Mouse (Mus musculus): Measurements from ENCODE around the gene Ildr2. TPM values are rescaled to one million over a fixed set of nuclear protein-coding genes. Genes with fewer than 3 reads are reported as not detected.

Ildr2 gene
- polyA plus RNA-seq, 1 experiment from 2014 or later = 1.8 TPM

DNA sequence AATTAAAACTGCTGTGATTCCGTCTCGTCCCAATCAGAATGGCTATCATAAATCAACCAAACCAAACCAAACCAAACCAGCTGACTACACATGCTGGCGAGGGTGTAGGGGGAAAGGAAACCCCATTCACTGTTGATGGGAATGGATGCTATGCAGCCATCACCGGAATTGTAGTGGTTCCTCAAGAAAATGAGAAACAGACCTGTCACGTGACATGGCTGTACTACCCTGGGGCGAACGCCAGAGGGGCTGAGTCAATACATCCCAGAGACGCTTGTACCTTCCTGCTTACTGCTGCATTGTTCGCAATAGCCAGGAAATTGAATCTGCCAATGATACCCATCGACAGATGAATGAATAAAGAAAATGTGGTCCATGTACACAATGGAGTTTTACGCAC, 95.8 kb downstream of the Ildr2 start:
- Histone ChIP-seq H3K4me2 (ENCODE audit: low read depth, low read length) (no peak overlapping the region), H3K27ac (replicated peaks; ENCODE audit: low read depth, low read length) (no peak overlapping the region), H3K9me3 (ENCODE audit: control insufficient read depth, low read length) (no peaks in the 10 kb centered on the region), H3K9ac (ENCODE audit: low read depth, low read length) (no peak overlapping the region), H3K36me3 (ENCODE audit: control insufficient read depth, insufficient read depth, low read length) (no peaks in the 10 kb centered on the region), H3K27me3 (replicated peaks; ENCODE audit: control insufficient read depth, insufficient read depth, low read length) (no peaks in the 10 kb centered on the region), H3K4me3 (ENCODE audit: low read depth, low read length) (no peak overlapping the region), H3K4me1 (ENCODE audit: control insufficient read depth, insufficient read depth, low read length) (no peaks in the 10 kb centered on the region)
- DNase-seq (ENCODE audit: low spot score) (peak; percentile 50), ATAC-seq (ENCODE audit: low read depth) (0 out of 2 replicates have a peak, but pooled peaks have one; percentile 44)
- WGBS = 48% methylated on average over 11 of the region's 11 CpGs

GRCm38 (mm10) chr1:166360157-166360855, 106.4 kb downstream of the Ildr2 start:
- Histone ChIP-seq H3K9ac (ENCODE audit: low read depth, low read length) (no peak overlapping the region), H3K4me3 (ENCODE audit: low read depth, low read length) (no peak overlapping the region), H3K27ac (replicated peaks; ENCODE audit: low read depth, low read length) (no peak overlapping the region), H3K4me1 (ENCODE audit: control insufficient read depth, insufficient read depth, low read length) (no peaks in the 10 kb centered on the region), H3K9me3 (ENCODE audit: control insufficient read depth, low read length) (no peaks in the 10 kb centered on the region), H3K36me3 (ENCODE audit: control insufficient read depth, insufficient read depth, low read length) (no peaks in the 10 kb centered on the region), H3K27me3 (replicated peaks; ENCODE audit: control insufficient read depth, insufficient read depth, low read length) (no peaks in the 10 kb centered on the region), H3K4me2 (ENCODE audit: low read depth, low read length) (no peak overlapping the region)
- peak; percentile 86 for ATAC-seq (ENCODE audit: low read depth)
- WGBS = 26% methylated on average over 14 of the region's 14 CpGs
- peak; percentile 68 for DNase-seq (ENCODE audit: low spot score)

DNA sequence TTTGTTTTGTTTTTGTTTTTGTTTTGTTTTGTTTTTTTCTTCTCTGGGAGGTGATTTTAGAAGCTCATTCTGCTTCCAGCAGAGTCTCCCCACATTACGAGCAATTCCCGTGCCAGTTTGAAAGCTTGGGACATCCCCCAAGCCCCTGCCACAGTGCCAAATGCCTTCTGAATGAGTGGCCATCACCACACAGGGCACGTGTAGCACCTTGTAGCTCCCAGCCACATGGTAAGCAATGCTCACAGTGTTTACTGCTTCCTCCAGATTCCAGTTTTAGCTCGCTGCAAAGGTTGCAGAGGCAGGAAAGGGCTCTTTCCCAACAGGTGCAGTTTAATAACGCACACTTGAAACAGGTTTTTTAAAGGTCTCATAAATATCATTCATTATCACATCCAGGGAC, 107.0 kb downstream of the Ildr2 start:
- no peaks in the 10 kb centered on the region for H3K4me1 ChIP-seq (ENCODE audit: control insufficient read depth, insufficient read depth, low read length)
- H3K36me3 ChIP-seq (ENCODE audit: control insufficient read depth, insufficient read depth, low read length) = no peaks in the 10 kb centered on the region
- H3K4me2 ChIP-seq (ENCODE audit: low read depth, low read length) = no peak overlapping the region
- H3K9ac ChIP-seq (ENCODE audit: low read depth, low read length) = no peak overlapping the region
- 75% methylated on average over 5 of the region's 5 CpGs for WGBS
- ATAC-seq (ENCODE audit: low read depth) = no peak
- H3K27ac ChIP-seq (replicated peaks; ENCODE audit: low read depth, low read length) = no peak overlapping the region
- DNase-seq (ENCODE audit: low spot score) = no peak
- H3K9me3 ChIP-seq (ENCODE audit: control insufficient read depth, low read length) = no peaks in the 10 kb centered on the region
- no peak overlapping the region for H3K4me3 ChIP-seq (ENCODE audit: low read depth, low read length)
- H3K27me3 ChIP-seq (replicated peaks; ENCODE audit: control insufficient read depth, insufficient read depth, low read length) = no peaks in the 10 kb centered on the region

DNA sequence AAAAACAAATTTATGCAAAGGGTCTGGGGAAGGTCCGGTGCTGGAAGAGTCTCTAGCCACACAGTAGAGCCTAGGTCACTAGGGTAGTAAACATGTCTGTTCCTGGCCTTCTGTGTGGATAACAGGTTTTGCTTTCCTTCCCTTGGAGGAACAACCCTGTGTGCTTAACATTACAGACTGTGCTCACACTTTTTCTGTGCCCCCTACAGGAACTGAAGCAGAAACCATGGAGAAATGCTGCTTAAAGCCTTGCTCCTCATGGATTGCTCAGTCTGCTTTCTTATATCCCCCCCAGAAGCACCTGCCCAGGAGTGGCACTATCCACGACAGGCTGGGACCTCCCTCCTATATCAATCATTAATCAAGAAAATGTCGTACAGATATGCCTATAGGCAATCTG, 107.9 kb downstream of the Ildr2 start:
- 75% methylated on average over 3 of the region's 3 CpGs for whole genome bisulfite sequencing

DNA sequence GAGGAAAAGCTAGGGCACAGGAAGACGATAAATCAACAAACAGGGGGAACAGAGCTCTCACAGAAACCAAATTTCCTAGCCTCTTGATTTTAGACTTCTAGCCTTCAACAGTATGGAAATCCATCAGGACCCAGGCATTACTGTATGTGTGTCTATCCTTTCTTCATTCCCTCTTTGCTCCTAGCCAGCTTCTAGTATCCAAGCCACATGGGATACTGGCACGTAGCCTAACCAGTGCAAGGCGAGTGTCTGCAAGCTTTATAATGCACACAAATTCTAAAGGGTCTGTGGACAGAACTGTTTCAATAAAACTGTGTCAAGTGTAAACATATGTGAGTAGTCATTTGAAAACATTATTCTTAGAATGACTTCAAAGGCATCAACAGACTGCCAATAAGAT, 108.7 kb downstream of the Ildr2 start:
- DNase-seq (ENCODE audit: low spot score) = peak; percentile 34
- H3K36me3 ChIP-seq (ENCODE audit: control insufficient read depth, insufficient read depth, low read length) = no peaks in the 10 kb centered on the region
- no peak overlapping the region for H3K9ac ChIP-seq (ENCODE audit: low read depth, low read length)
- H3K4me3 ChIP-seq (ENCODE audit: low read depth, low read length) = no peak overlapping the region
- no peaks in the 10 kb centered on the region for H3K9me3 ChIP-seq (ENCODE audit: control insufficient read depth, low read length)
- no peak overlapping the region for H3K27ac ChIP-seq (replicated peaks; ENCODE audit: low read depth, low read length)
- H3K4me1 ChIP-seq (ENCODE audit: control insufficient read depth, insufficient read depth, low read length) = no peaks in the 10 kb centered on the region
- H3K27me3 ChIP-seq (replicated peaks; ENCODE audit: control insufficient read depth, insufficient read depth, low read length) = no peaks in the 10 kb centered on the region
- ATAC-seq (ENCODE audit: low read depth) = no peak
- WGBS = 60% methylated on average over 3 of the region's 3 CpGs
- no peak overlapping the region for H3K4me2 ChIP-seq (ENCODE audit: low read depth, low read length)

More for the DNA sequence above, 107.9 kb downstream of the Ildr2 start:
- H3K36me3 ChIP-seq (ENCODE audit: control insufficient read depth, insufficient read depth, low read length) = no peaks in the 10 kb centered on the region
- H3K4me1 ChIP-seq (ENCODE audit: control insufficient read depth, insufficient read depth, low read length) = no peaks in the 10 kb centered on the region
- no peak overlapping the region for H3K4me3 ChIP-seq (ENCODE audit: low read depth, low read length)
- H3K9ac ChIP-seq (ENCODE audit: low read depth, low read length) = no peak overlapping the region
- no peaks in the 10 kb centered on the region for H3K9me3 ChIP-seq (ENCODE audit: control insufficient read depth, low read length)
- no peaks in the 10 kb centered on the region for H3K27me3 ChIP-seq (replicated peaks; ENCODE audit: control insufficient read depth, insufficient read depth, low read length)
- DNase-seq (ENCODE audit: low spot score) (no peak), ATAC-seq (ENCODE audit: low read depth) (no peak)
- H3K27ac ChIP-seq (replicated peaks; ENCODE audit: low read depth, low read length) = no peak overlapping the region
- no peak overlapping the region for H3K4me2 ChIP-seq (ENCODE audit: low read depth, low read length)

DNA sequence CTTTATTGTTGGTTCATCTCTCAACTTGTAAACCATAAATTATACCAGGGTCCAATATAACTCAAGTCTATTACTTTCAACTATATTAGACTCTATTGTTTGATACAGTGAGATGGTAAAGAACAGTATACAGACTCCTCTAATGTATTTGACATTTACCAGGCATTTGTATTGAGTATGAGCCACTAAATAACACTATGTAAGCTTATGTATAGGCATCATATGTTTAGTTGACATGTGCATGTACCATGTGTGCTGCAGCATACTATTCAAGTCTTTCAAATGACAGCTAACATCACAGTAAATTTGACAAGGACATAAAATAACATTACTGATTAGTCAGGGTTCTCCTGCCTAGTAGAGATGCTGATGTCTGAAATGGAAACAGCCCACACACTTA, 109.2 kb downstream of the Ildr2 start:
- H3K27ac ChIP-seq (replicated peaks; ENCODE audit: low read depth, low read length) = no peak overlapping the region
- DNase-seq (ENCODE audit: low spot score) = no peak

More for the DNA sequence above, 109.2 kb downstream of the Ildr2 start:
- Histone ChIP-seq H3K4me3 (ENCODE audit: low read depth, low read length) (no peak overlapping the region), H3K27me3 (replicated peaks; ENCODE audit: control insufficient read depth, insufficient read depth, low read length) (no peaks in the 10 kb centered on the region), H3K36me3 (ENCODE audit: control insufficient read depth, insufficient read depth, low read length) (no peaks in the 10 kb centered on the region), H3K9me3 (ENCODE audit: control insufficient read depth, low read length) (no peaks in the 10 kb centered on the region), H3K4me1 (ENCODE audit: control insufficient read depth, insufficient read depth, low read length) (no peaks in the 10 kb centered on the region), H3K4me2 (ENCODE audit: low read depth, low read length) (no peak overlapping the region), H3K9ac (ENCODE audit: low read depth, low read length) (no peak overlapping the region)
- ATAC-seq (ENCODE audit: low read depth) = no peak

Other genes with a start within 250 kb of the Ildr2 start
- gene Dusp27, start 126.2 kb upstream of the Ildr2 start, polyA plus RNA-seq (2014; fragmentation: Nextera tagmentation; extraction: Ambion mirVana) = 11.3 and 14.0 TPM in 2 replicates
- 0.26 TPM in 1 of 2 replicates, not detected in the other for gene Gpa33, start 123.9 kb upstream of the Ildr2 start, polyA plus RNA-seq (2014; fragmentation: Nextera tagmentation; extraction: Ambion mirVana)
- 0.11 and 0.26 TPM in 2 replicates for gene Mael, start 15.4 kb upstream of the Ildr2 start, polyA plus RNA-seq (2014; fragmentation: Nextera tagmentation; extraction: Ambion mirVana)
- gene Tada1, start 125.0 kb downstream of the Ildr2 start, polyA plus RNA-seq (2014; fragmentation: Nextera tagmentation; extraction: Ambion mirVana) = 50.9 and 57.2 TPM in 2 replicates
- gene Pogk, start 155.7 kb downstream of the Ildr2 start, polyA plus RNA-seq (2014; fragmentation: Nextera tagmentation; extraction: Ambion mirVana) = 17.3 and 19.0 TPM in 2 replicates
- not detected in 2 replicates for gene Gm4846, start 243.4 kb downstream of the Ildr2 start, polyA plus RNA-seq (2014; fragmentation: Nextera tagmentation; extraction: Ambion mirVana)